Mouse (Mus musculus): ENCODE measurements around the gene Fuca2. TPM values are rescaled to one million over a fixed set of nuclear protein-coding genes. Genes with fewer than 3 reads are reported as not detected.

Gene Fuca2
- polyA plus RNA-seq (2012; rRNA removed) = 14.0 and 17.0 TPM in 2 replicates

GRCm38 (mm10) chr10:13499331-13499730, at the start of gene Fuca2:
TSS of gene Fuca2 (plus strand) at chr10:13499540.

GRCm38 (mm10) chr10:13473833-13474567, 25.3 kb upstream of the Fuca2 start, which contains the start of gene Phactr2:
TSS of gene Phactr2 (minus strand) at chr10:13474412.

GRCm38 (mm10) chr10:13552646-13553497, 53.5 kb downstream of the Fuca2 start, which contains the start of the genes Adat2 and Pex3:
TSS of gene Adat2 (plus strand) at chr10:13552894.
TSS of gene Pex3 (minus strand) at chr10:13553142.

Other genes starting within 250 kb of the Fuca2 start
- gene Phactr2, start 25.1 kb upstream of the Fuca2 start, polyA plus RNA-seq (2012; rRNA removed) = 10.1 and 14.4 TPM in 2 replicates
- gene Adat2, start 53.4 kb downstream of the Fuca2 start, polyA plus RNA-seq (2012; rRNA removed) = 9.6 and 10.3 TPM in 2 replicates
- 12.8 and 23.7 TPM in 2 replicates for gene Pex3, start 53.6 kb downstream of the Fuca2 start, polyA plus RNA-seq (2012; rRNA removed)

Data from central nervous system, embryonic 11.5 days (tissue).